In genomic region chr4:41773502-41773901, GRCm38 (mm10) we compare ENCODE assay signal across 8 mouse cellular contexts. TPM values are rescaled to one million over a fixed set of nuclear protein-coding genes. Genes with fewer than 3 reads are reported as not detected.
A peak's percentile ranks its signal among the peaks of the same experiment; 100 is the strongest.
DNase-seq lines count a peak whose midpoint lies in the region; ATAC-seq and TF ChIP-seq lines count a peak whose summit lies in the region.
"Not testable (repeated sequence)": the region's sequence is repeated elsewhere in the genome, so short reads cannot be mapped to it uniquely, and the experiment has no call there.

No protein-coding gene starts in this region.

- intact Hi-C loops in heart, adult 2 months (cut with DNase I): not testable (repeated sequence)

- peak overlapping the region; percentile 24 for H3K4me3 ChIP-seq in embryonic facial prominence, embryonic 11.5 days (ENCODE audit: low read depth, low read length)
- H3K4me3 ChIP-seq in heart, adult 2 months: peak overlapping the region; percentile 39; the same call in 1 of the 2 replicates
- peak overlapping the region; percentile 40 for H3K4me3 ChIP-seq in intestine, embryonic 15.5 days (replicated peaks)
- H3K4me3 ChIP-seq in limb, embryonic 15.5 days: peak overlapping the region; percentile 43
- H3K4me3 ChIP-seq in midbrain, embryonic 12.5 days: peak overlapping the region; percentile 48

- WGBS in embryonic facial prominence, embryonic 11.5 days: under 1% methylated on average over 18 of the region's 25 CpGs
- WGBS in heart, adult 2 months: 2% methylated on average over 19 of the region's 25 CpGs
- 1% methylated on average over 25 of the region's 25 CpGs for WGBS in intestine, embryonic 15.5 days
- 0% methylated on average over 24 of the region's 25 CpGs for WGBS in limb, embryonic 15.5 days
- under 1% methylated on average over 18 of the region's 25 CpGs for WGBS in midbrain, embryonic 12.5 days

- not testable (repeated sequence) for H3K36me3 ChIP-seq in embryonic facial prominence, embryonic 11.5 days (replicated peaks; ENCODE audit: control insufficient read depth, insufficient read depth, low read depth, low read length); heart, adult 2 months (ENCODE audit: control insufficient read depth, insufficient read depth, low read length); intestine, embryonic 15.5 days; limb, embryonic 15.5 days; midbrain, embryonic 12.5 days

- not testable (repeated sequence) for TF ChIP-seq CTCF in heart, adult 2 months (IDR thresholded peaks at IDR 0.05)

- H3K27me3 ChIP-seq in embryonic facial prominence, embryonic 11.5 days (ENCODE audit: control insufficient read depth, insufficient read depth, low read length); heart, adult 2 months (ENCODE audit: control insufficient read depth, insufficient read depth, low read length); intestine, embryonic 15.5 days (replicated peaks); limb, embryonic 15.5 days; midbrain, embryonic 12.5 days: not testable (repeated sequence)

- not testable (repeated sequence) for H3K4me1 ChIP-seq in embryonic facial prominence, embryonic 11.5 days (ENCODE audit: control insufficient read depth, insufficient read depth, low read length); heart, adult 2 months (ENCODE audit: control insufficient read depth, insufficient read depth, low read length); intestine, embryonic 15.5 days (replicated peaks); limb, embryonic 15.5 days; midbrain, embryonic 12.5 days

- TF ChIP-seq EP300 in heart, adult 2 months (IDR thresholded peaks at IDR 0.05; ENCODE audit: insufficient read depth, low read depth, low read length): not testable (repeated sequence)

- H3K9ac ChIP-seq in embryonic facial prominence, embryonic 11.5 days (replicated peaks; ENCODE audit: low read length); intestine, embryonic 15.5 days; limb, embryonic 15.5 days: not testable (repeated sequence)
- peak overlapping the region; percentile 46; the same call in 1 of the 2 replicates for H3K9ac ChIP-seq in heart, adult 2 months (ENCODE audit: low read depth, low read length)
- peak overlapping the region; percentile 59 for H3K9ac ChIP-seq in midbrain, embryonic 12.5 days (replicated peaks)

- peak; percentile 34; the same call in 1 of the 2 replicates for TF ChIP-seq POLR2A in heart, adult 2 months (IDR thresholded peaks at IDR 0.05; ENCODE audit: insufficient read depth, low read depth, low read length)

- not testable (repeated sequence) for H3K27ac ChIP-seq in embryonic facial prominence, embryonic 11.5 days (replicated peaks; ENCODE audit: low read depth, low read length); heart, adult 2 months
- H3K27ac ChIP-seq in intestine, embryonic 15.5 days: 0 out of 2 replicates have a peak overlapping the region, but pooled peaks have one; percentile 51
- H3K27ac ChIP-seq in limb, embryonic 15.5 days: peak overlapping the region; percentile 57; the same call in 1 of the 2 replicates
- peak overlapping the region; percentile 35; the same call in 1 of the 2 replicates for H3K27ac ChIP-seq in midbrain, embryonic 12.5 days (replicated peaks)

- DNase-seq in adrenal gland, postnatal 25 days: peak; percentile 78
- peak; percentile 70 for DNase-seq in embryonic facial prominence, embryonic 11.5 days (ENCODE audit: low spot score)
- DNase-seq in heart, adult 2 months: peak; percentile 79 to 85
- peak; percentile 62 for DNase-seq in skeletal muscle tissue, adult 2 months (ENCODE audit: low read depth, low spot score)
- peak; percentile 65 to 72 for DNase-seq in urinary bladder, postnatal 4 days (ENCODE audit: low spot score in 2 of 2)

- not testable (repeated sequence) for ATAC-seq in embryonic facial prominence, embryonic 11.5 days (replicated peaks; ENCODE audit: insufficient number of reproducible peaks, low FRiP score, low TSS enrichment, low read depth); intestine, embryonic 15.5 days; limb, embryonic 15.5 days (ENCODE audit: insufficient number of reproducible peaks, low FRiP score, low TSS enrichment, low read depth); midbrain, embryonic 12.5 days (ENCODE audit: low FRiP score, low read depth)

- not testable (repeated sequence) for H3K9me3 ChIP-seq in embryonic facial prominence, embryonic 11.5 days (replicated peaks; ENCODE audit: control insufficient read depth, low read length); intestine, embryonic 15.5 days; limb, embryonic 15.5 days; midbrain, embryonic 12.5 days

- not testable (repeated sequence) for H3K79me2 ChIP-seq in heart, adult 2 months (replicated peaks; ENCODE audit: control insufficient read depth, insufficient read depth, low read length)

- peak overlapping the region; percentile 32 for H3K4me2 ChIP-seq in embryonic facial prominence, embryonic 11.5 days (ENCODE audit: low read depth, low read length)
- H3K4me2 ChIP-seq in intestine, embryonic 15.5 days (replicated peaks): peak overlapping the region; percentile 53
- H3K4me2 ChIP-seq in limb, embryonic 15.5 days: peak overlapping the region; percentile 46
- peak overlapping the region; percentile 53 for H3K4me2 ChIP-seq in midbrain, embryonic 12.5 days (replicated peaks)

RNA-seq across cellular contexts. Expression of gene Ccl27a, which starts 0.5 kb away (rescaled TPM):
- total RNA-seq in adrenal gland, postnatal 25 days (2021): 32.6 and 46.2 TPM in 2 replicates
- 47.7 and 49.3 TPM in 2 replicates for polyA plus RNA-seq in embryonic facial prominence, embryonic 11.5 days (2014; fragmentation: Nextera tagmentation; extraction: Ambion mirVana)
- total RNA-seq in heart, adult 2 months (2021): 10 to 100 TPM; 17.7 to 20.2 TPM
- polyA plus RNA-seq in heart, adult 2 months (2012; rRNA removed): 23.0 and 23.6 TPM in 2 replicates
- polyA plus RNA-seq in intestine, embryonic 15.5 days (2015; fragmentation: Nextera tagmentation; extraction: Ambion mirVana): 30.5 and 31.9 TPM in 2 replicates
- polyA plus RNA-seq in limb, embryonic 15.5 days (2015; fragmentation: Nextera tagmentation; extraction: Ambion mirVana): 35.4 and 42.1 TPM in 2 replicates
- polyA plus RNA-seq in midbrain, embryonic 12.5 days (2016; fragmentation: Nextera tagmentation; extraction: Ambion mirVana): 119 and 134 TPM in 2 replicates

RNA-seq across cellular contexts. Expression of gene Sigmar1, which starts 17.5 kb away (rescaled TPM):
- total RNA-seq in adrenal gland, postnatal 25 days (2021): 84.5 and 86.8 TPM in 2 replicates
- 73.4 and 83.8 TPM in 2 replicates for polyA plus RNA-seq in embryonic facial prominence, embryonic 11.5 days (2014; fragmentation: Nextera tagmentation; extraction: Ambion mirVana)
- 10 to 100 TPM; 19.6 to 20.7 TPM for total RNA-seq in heart, adult 2 months (2021)
- polyA plus RNA-seq in heart, adult 2 months (2012; rRNA removed): 33.2 and 47.7 TPM in 2 replicates
- polyA plus RNA-seq in intestine, embryonic 15.5 days (2015; fragmentation: Nextera tagmentation; extraction: Ambion mirVana): 94.7 and 108 TPM in 2 replicates
- 76.1 and 88.5 TPM in 2 replicates for polyA plus RNA-seq in limb, embryonic 15.5 days (2015; fragmentation: Nextera tagmentation; extraction: Ambion mirVana)
- polyA plus RNA-seq in midbrain, embryonic 12.5 days (2016; fragmentation: Nextera tagmentation; extraction: Ambion mirVana): 50.4 and 55.3 TPM in 2 replicates

RNA-seq across cellular contexts. Expression of gene Galt, which starts 18.5 kb away (rescaled TPM):
- 40.8 and 47.6 TPM in 2 replicates for total RNA-seq in adrenal gland, postnatal 25 days (2021)
- 35.1 and 37.5 TPM in 2 replicates for polyA plus RNA-seq in embryonic facial prominence, embryonic 11.5 days (2014; fragmentation: Nextera tagmentation; extraction: Ambion mirVana)
- total RNA-seq in heart, adult 2 months (2021): 10 to 100 TPM; 42.5 to 52.7 TPM
- polyA plus RNA-seq in heart, adult 2 months (2012; rRNA removed): 136 and 137 TPM in 2 replicates
- 64.8 and 70.9 TPM in 2 replicates for polyA plus RNA-seq in intestine, embryonic 15.5 days (2015; fragmentation: Nextera tagmentation; extraction: Ambion mirVana)
- polyA plus RNA-seq in limb, embryonic 15.5 days (2015; fragmentation: Nextera tagmentation; extraction: Ambion mirVana): 38.7 and 44.8 TPM in 2 replicates
- polyA plus RNA-seq in midbrain, embryonic 12.5 days (2016; fragmentation: Nextera tagmentation; extraction: Ambion mirVana): 22.0 and 25.5 TPM in 2 replicates

RNA-seq across cellular contexts. Expression of gene Arid3c, which starts 42.6 kb away (rescaled TPM):
- not detected in 2 replicates for total RNA-seq in adrenal gland, postnatal 25 days (2021)
- 0.42 TPM in 1 of 2 replicates, not detected in the other for polyA plus RNA-seq in embryonic facial prominence, embryonic 11.5 days (2014; fragmentation: Nextera tagmentation; extraction: Ambion mirVana)
- total RNA-seq in heart, adult 2 months (2021): not detected
- not detected in 2 replicates for polyA plus RNA-seq in heart, adult 2 months (2012; rRNA removed)
- not detected in 2 replicates for polyA plus RNA-seq in intestine, embryonic 15.5 days (2015; fragmentation: Nextera tagmentation; extraction: Ambion mirVana)
- not detected in 2 replicates for polyA plus RNA-seq in limb, embryonic 15.5 days (2015; fragmentation: Nextera tagmentation; extraction: Ambion mirVana)
- polyA plus RNA-seq in midbrain, embryonic 12.5 days (2016; fragmentation: Nextera tagmentation; extraction: Ambion mirVana): 0.26 and 0.54 TPM in 2 replicates

RNA-seq across cellular contexts. Expression of gene Dctn3, which starts 50.5 kb away (rescaled TPM):
- total RNA-seq in adrenal gland, postnatal 25 days (2021): 108 and 120 TPM in 2 replicates
- polyA plus RNA-seq in embryonic facial prominence, embryonic 11.5 days (2014; fragmentation: Nextera tagmentation; extraction: Ambion mirVana): 119 and 128 TPM in 2 replicates
- total RNA-seq in heart, adult 2 months (2021): 10 to 100 TPM; 68.4 to 75.7 TPM
- 49.1 and 54.3 TPM in 2 replicates for polyA plus RNA-seq in heart, adult 2 months (2012; rRNA removed)
- 122 and 131 TPM in 2 replicates for polyA plus RNA-seq in intestine, embryonic 15.5 days (2015; fragmentation: Nextera tagmentation; extraction: Ambion mirVana)
- polyA plus RNA-seq in limb, embryonic 15.5 days (2015; fragmentation: Nextera tagmentation; extraction: Ambion mirVana): 113 and 123 TPM in 2 replicates
- 184 and 185 TPM in 2 replicates for polyA plus RNA-seq in midbrain, embryonic 12.5 days (2016; fragmentation: Nextera tagmentation; extraction: Ambion mirVana)
